15 mouse cellular contexts compared by ENCODE assay signal in genomic region chr1:79806865-79807264, GRCm38 (mm10). TPM values are rescaled to one million over a fixed set of nuclear protein-coding genes. Genes with fewer than 3 reads are reported as not detected.
DNase-seq lines count a peak whose midpoint lies in the region; ATAC-seq lines count a peak whose summit lies in the region.
"Had no signal": no experiment of that assay in that cellular context is flagged by ENCODE, and none has a peak within 500 bp of the region (broad histone marks: within the 10 kb centered on the region; RNA-seq: fewer than 3 reads in every experiment).

No protein-coding gene starts in this region.

- H3K9ac ChIP-seq in neural tube, embryonic 13.5 days, result no peak overlapping the region
- H3K9ac ChIP-seq in neural tube, embryonic 15.5 days (replicated peaks), result no peak overlapping the region
- H3K9ac ChIP-seq: liver, embryonic 14.5 days had no signal

- ATAC-seq in neural tube, embryonic 13.5 days (ENCODE audit: low read depth), result 0 out of 2 replicates have a peak, but pooled peaks have one; percentile 4
- ATAC-seq in neural tube, embryonic 15.5 days (ENCODE audit: low FRiP score), result no peak

- H3K4me1 ChIP-seq in neural tube, embryonic 13.5 days (replicated peaks), result peaks cover 21% of the 10 kb centered on the region
- peaks cover 4% of the 10 kb centered on the region; the same call in 1 of the 2 replicates for H3K4me1 ChIP-seq in neural tube, embryonic 15.5 days

- peak; percentile 63 to 67 for DNase-seq in cerebellum, postnatal 10 days
- DNase-seq in cerebellum, adult 8-10 months, result no peak
- peak; percentile 27 for DNase-seq in layer of hippocampus, adult 9-11 months
- DNase-seq in layer of hippocampus, adult 8-10 months (ENCODE audit: low spot score in 2 of 2), result no peak
- no peak for DNase-seq in neural tube, embryonic 10.5 days (ENCODE audit: extremely low spot score, low spot score)
- DNase-seq in adipocyte (ENCODE audit: low spot score), result no peak
- DNase-seq: adrenal gland, postnatal 36 days; cerebellum, adult 11-12 months; embryo, embryonic 11 days; heart, postnatal 36 days; kidney, adult 11 months had no signal

- H3K27me3 ChIP-seq in neural tube, embryonic 13.5 days, result no peaks in the 10 kb centered on the region
- no peaks in the 10 kb centered on the region for H3K27me3 ChIP-seq in neural tube, embryonic 15.5 days (replicated peaks)

- 58% methylated on average over 5 of the region's 5 CpGs for WGBS in neural tube, embryonic 13.5 days
- 64% methylated on average over 5 of the region's 5 CpGs for WGBS in neural tube, embryonic 15.5 days

- no peaks in the 10 kb centered on the region for H3K9me3 ChIP-seq in neural tube, embryonic 13.5 days
- H3K9me3 ChIP-seq in neural tube, embryonic 15.5 days (replicated peaks), result no peaks in the 10 kb centered on the region

- H3K4me2 ChIP-seq in neural tube, embryonic 13.5 days, result no peak overlapping the region
- no peak overlapping the region for H3K4me2 ChIP-seq in neural tube, embryonic 15.5 days

- H3K27ac ChIP-seq in neural tube, embryonic 13.5 days (replicated peaks), result no peak overlapping the region
- 0 out of 2 replicates have a peak overlapping the region, but pooled peaks have one; percentile 18 for H3K27ac ChIP-seq in neural tube, embryonic 15.5 days (replicated peaks)
- H3K27ac ChIP-seq: liver, embryonic 14.5 days had no signal

- H3K4me3 ChIP-seq in neural tube, embryonic 13.5 days, result no peak overlapping the region
- no peak overlapping the region for H3K4me3 ChIP-seq in neural tube, embryonic 15.5 days (replicated peaks)
- H3K4me3 ChIP-seq: erythroblast, embryonic 14.5 days had no signal

- peaks cover 1% of the 10 kb centered on the region; the same call in 1 of the 2 replicates for H3K36me3 ChIP-seq in neural tube, embryonic 13.5 days
- no peaks in the 10 kb centered on the region for H3K36me3 ChIP-seq in neural tube, embryonic 15.5 days

RNA-seq across cellular contexts. Expression of gene Wdfy1, which starts 30.9 kb away (rescaled TPM):
- total RNA-seq in layer of hippocampus, adult 8-10 months (2022), result 10 to 100 TPM; 36.8 to 47.7 (median 44.6) TPM
- polyA plus RNA-seq in neural tube, embryonic 13.5 days (2015; fragmentation: Nextera tagmentation; extraction: Ambion mirVana), result 84.7 and 85.7 TPM in 2 replicates
- 96.3 and 104 TPM in 2 replicates for polyA plus RNA-seq in neural tube, embryonic 15.5 days (2015; fragmentation: Nextera tagmentation; extraction: Ambion mirVana)

RNA-seq across cellular contexts. Expression of gene Mrpl44, which starts 31.0 kb away (rescaled TPM):
- 10 to 100 TPM; 25.8 to 31.3 (median 28.2) TPM for total RNA-seq in layer of hippocampus, adult 8-10 months (2022)
- polyA plus RNA-seq in neural tube, embryonic 13.5 days (2015; fragmentation: Nextera tagmentation; extraction: Ambion mirVana), result 47.3 and 49.7 TPM in 2 replicates
- polyA plus RNA-seq in neural tube, embryonic 15.5 days (2015; fragmentation: Nextera tagmentation; extraction: Ambion mirVana), result 40.3 and 43.9 TPM in 2 replicates

RNA-seq across cellular contexts. Expression of gene Serpine2, which starts 54.1 kb away (rescaled TPM):
- 100 to 1,000 TPM; 130 to 196 (median 160) TPM for total RNA-seq in layer of hippocampus, adult 8-10 months (2022)
- polyA plus RNA-seq in neural tube, embryonic 13.5 days (2015; fragmentation: Nextera tagmentation; extraction: Ambion mirVana), result 271 and 304 TPM in 2 replicates
- polyA plus RNA-seq in neural tube, embryonic 15.5 days (2015; fragmentation: Nextera tagmentation; extraction: Ambion mirVana), result 382 and 384 TPM in 2 replicates

Comparison
In these comparisons a context has a peak if more than half of its experiments do, and no peak if none do; other contexts are left out.
1. DNase-seq: peak in cerebellum, postnatal 10 days (2 of 2) and layer of hippocampus, adult 9-11 months (single experiment); none in cerebellum, adult 8-10 months (single experiment), layer of hippocampus, adult 8-10 months (0 of 2), neural tube, embryonic 10.5 days (single experiment) and adipocyte (single experiment).